In genomic region chr8:45885202-45885685, GRCm38 (mm10) we compare ENCODE assay signal across 8 mouse cellular contexts. TPM values are rescaled to one million over a fixed set of nuclear protein-coding genes. Genes with fewer than 3 reads are reported as not detected.
DNase-seq lines count a peak whose midpoint lies in the region; ATAC-seq and TF ChIP-seq lines count a peak whose summit lies in the region.

TSS of gene Pdlim3 (plus strand) at chr8:45885461.

- intact Hi-C loops in gastrocnemius, postnatal 36 days (cut with DNase I), result loop anchor here (5.0 kb wide), 1 partner anchor 53 kb away; no protein-coding TSS in a partner anchor

- H3K9me3 ChIP-seq in intestine, embryonic 14.5 days (ENCODE audit: control insufficient read depth, low read length), result no peaks in the 10 kb centered on the region

- ATAC-seq in intestine, embryonic 14.5 days (replicated peaks; ENCODE audit: low FRiP score, low TSS enrichment, low read depth), result peak; percentile 86
- no peak for ATAC-seq in erythroblast, adult 5-6 weeks (replicated peaks; ENCODE audit: low FRiP score, poor library complexity, severe bottlenecking)

- peak within 1 kb of the TSS; percentile 38 for H3K4me3 ChIP-seq in intestine, embryonic 14.5 days (ENCODE audit: low read depth, low read length)
- peak within 1 kb of the TSS; percentile 66 for H3K4me3 ChIP-seq in lung, adult 2 months (replicated peaks; ENCODE audit: extremely low read depth, low read depth, low read length)
- peak within 1 kb of the TSS; percentile 60 for H3K4me3 ChIP-seq in small intestine, adult 2 months (ENCODE audit: low read depth, low read length)

- DNase-seq in ES-CJ7 (ENCODE audit: low read depth, low spot score), result peak; percentile 74
- peak; percentile 58 for DNase-seq in brain, embryonic 14.5 days (ENCODE audit: low read depth)
- peak; percentile 44 to 59 for DNase-seq in gastrocnemius, postnatal 36 days
- peak; percentile 80 for DNase-seq in intestine, embryonic 14.5 days (ENCODE audit: low spot score)
- DNase-seq in lung, adult 2 months, result peak; percentile 58
- DNase-seq in left cerebral cortex, adult 9 months (ENCODE audit: low spot score in 2 of 2), result no peak

- H3K9ac ChIP-seq in intestine, embryonic 14.5 days (ENCODE audit: low read length), result peak within 1 kb of the TSS; percentile 49

- H3K4me1 ChIP-seq in intestine, embryonic 14.5 days (replicated peaks; ENCODE audit: control insufficient read depth, insufficient read depth, low read length), result peaks cover 13% of the 10 kb centered on the region
- H3K4me1 ChIP-seq in lung, adult 2 months (ENCODE audit: control insufficient read depth, insufficient read depth, low read length), result peaks cover 4% of the 10 kb centered on the region
- H3K4me1 ChIP-seq in small intestine, adult 2 months (ENCODE audit: control insufficient read depth, insufficient read depth, insufficient read length, low read length), result no peaks in the 10 kb centered on the region; the same call in 1 of the 2 replicates

- peak within 1 kb of the TSS; percentile 63 for H3K27ac ChIP-seq in intestine, embryonic 14.5 days (ENCODE audit: low read depth)
- H3K27ac ChIP-seq in small intestine, adult 2 months (ENCODE audit: insufficient read depth, low read depth, low read length), result peak within 1 kb of the TSS; percentile 82

- peak within 1 kb of the TSS; percentile 58 for H3K4me2 ChIP-seq in intestine, embryonic 14.5 days (ENCODE audit: low read length)

- H3K27me3 ChIP-seq in intestine, embryonic 14.5 days (replicated peaks; ENCODE audit: control insufficient read depth, insufficient read depth, low read length), result no peaks in the 10 kb centered on the region
- peaks cover 5% of the 10 kb centered on the region; the same call in 1 of the 2 replicates for H3K27me3 ChIP-seq in small intestine, adult 2 months (ENCODE audit: control insufficient read depth, insufficient read depth, low read length)

- no peak for TF ChIP-seq CTCF in brain, embryonic 14.5 days (IDR thresholded peaks at IDR 0.05; ENCODE audit: borderline replicate concordance, extremely low read depth, insufficient read depth, insufficient read length)
- no peak for TF ChIP-seq CTCF in lung, adult 2 months (IDR thresholded peaks at IDR 0.05; ENCODE audit: insufficient read depth, low read length)
- no peak for TF ChIP-seq CTCF in small intestine, adult 2 months (IDR thresholded peaks at IDR 0.05; ENCODE audit: extremely low read depth, insufficient read length, insufficient replicate concordance, low read depth, low read length)

- H3K36me3 ChIP-seq in intestine, embryonic 14.5 days (ENCODE audit: control insufficient read depth, insufficient read depth, low read length), result no peaks in the 10 kb centered on the region
- H3K36me3 ChIP-seq in small intestine, adult 2 months (ENCODE audit: control insufficient read depth, insufficient read depth, low read length), result no peaks in the 10 kb centered on the region

- no peak for TF ChIP-seq POLR2A in brain, embryonic 14.5 days (IDR thresholded peaks at IDR 0.05; ENCODE audit: borderline replicate concordance, extremely low read depth, insufficient read depth, insufficient read length, poor library complexity, severe bottlenecking)
- peak; percentile 54; the same call in 1 of the 2 replicates for TF ChIP-seq POLR2A in lung, adult 2 months (IDR thresholded peaks at IDR 0.05; ENCODE audit: borderline replicate concordance, extremely low read depth, low read depth, low read length)
- TF ChIP-seq POLR2A in small intestine, adult 2 months (IDR thresholded peaks at IDR 0.05; ENCODE audit: low read depth, low read length), result peak; percentile 51

- WGBS in intestine, embryonic 14.5 days, result 1% methylated on average over 21 of the region's 22 CpGs
- WGBS in lung, adult 2 months, result under 1% methylated on average over 22 of the region's 22 CpGs
- 2% methylated on average over 22 of the region's 22 CpGs for WGBS in small intestine, adult 2 months

RNA-seq across cellular contexts. Expression of gene Pdlim3, which starts in this region (rescaled TPM):
- polyA plus RNA-seq in brain, embryonic 14.5 days (2012; rRNA removed), result 13.0 and 14.8 TPM in 2 replicates
- total RNA-seq in gastrocnemius, postnatal 36 days (2021), result 100 to 1,000 TPM; 579 to 670 TPM
- polyA plus RNA-seq in intestine, embryonic 14.5 days (2014; fragmentation: Nextera tagmentation; extraction: Ambion mirVana), result 90.3 and 103 TPM in 2 replicates
- polyA plus RNA-seq in lung, adult 2 months (2012; rRNA removed), result 30.8 and 63.1 TPM in 2 replicates
- polyA plus RNA-seq in small intestine, adult 2 months (2012; rRNA removed), result 52.8 and 59.5 TPM in 2 replicates
- total RNA-seq in erythroblast, adult 5-6 weeks (2015; ENCODE audit: low replicate concordance), result not detected in 2 replicates
- total RNA-seq in erythroblast, adult 5-6 weeks (2017; ENCODE audit: low replicate concordance), result 0.26 TPM in 1 of 2 replicates, not detected in the other

Comparison
In these comparisons a context has a peak if more than half of its experiments do, and no peak if none do; other contexts are left out.
1. RNA of gene Pdlim3 (total RNA-seq): 579 to 670 TPM in gastrocnemius, postnatal 36 days; 0.26 TPM in erythroblast, adult 5-6 weeks; every median in the first group is over 100 times any median in the second.
2. DNase-seq: peak in ES-CJ7 (single experiment), brain, embryonic 14.5 days (single experiment), gastrocnemius, postnatal 36 days (2 of 2), intestine, embryonic 14.5 days (single experiment) and lung, adult 2 months (single experiment); none in left cerebral cortex, adult 9 months (0 of 2).
3. Peak in every context shown above with its lines, with median percentiles within 50 percentile points of each other: H3K4me3 ChIP-seq.